Mouse (Mus musculus) midbrain, embryonic 12.5 days (tissue): Measurements from ENCODE around the gene Vopp1. TPM values are rescaled to one million over a fixed set of nuclear protein-coding genes. Genes with fewer than 3 reads are reported as not detected.
"Not testable (repeated sequence)": the region's sequence is repeated elsewhere in the genome, so short reads cannot be mapped to it uniquely, and the experiment has no call there.

ENCODE experiments used
- ATAC-seq: fragments of 200-750 bp; cut with Nextera tagmentation; 2 replicates; pipeline ENCODE4 v1.8.0; 2017; ENCODE audit warnings: low read depth, moderate TSS enrichment, moderate library complexity; ENCODE audit not compliant: low FRiP score
- H3K27ac ChIP-seq: fragments of 300-500 bp; sonication (generic); replicated peaks from 2 replicates; pipeline ENCODE4 v1.5.1; 2016; ENCODE audit warnings: mild to moderate bottlenecking
- H3K27me3 ChIP-seq: fragments of 300-500 bp; sonication (generic); 2 replicates; pipeline ENCODE4 v1.6.1; 2016; ENCODE audit warnings: mild to moderate bottlenecking
- H3K36me3 ChIP-seq: fragments of 300-500 bp; sonication (generic); 2 replicates; pipeline ENCODE4 v1.6.1; 2016
- H3K4me1 ChIP-seq: fragments of 300-500 bp; sonication (generic); 2 replicates; pipeline ENCODE4 v1.6.1; 2016
- H3K4me2 ChIP-seq: fragments of 300-500 bp; sonication (generic); replicated peaks from 2 replicates; pipeline ENCODE4 v1.6.1; 2016; ENCODE audit warnings: mild to moderate bottlenecking, moderate library complexity
- H3K4me3 ChIP-seq: fragments of 300-500 bp; sonication (generic); 2 replicates; pipeline ENCODE4 v1.5.1; 2016; ENCODE audit warnings: mild to moderate bottlenecking
- H3K9ac ChIP-seq: fragments of 300-500 bp; sonication (generic); replicated peaks from 2 replicates; pipeline ENCODE4 v1.6.1; 2016; ENCODE audit warnings: mild to moderate bottlenecking, moderate library complexity
- H3K9me3 ChIP-seq: fragments of 300-500 bp; sonication (generic); 2 replicates; pipeline ENCODE4 v1.6.1; 2016; ENCODE audit warnings: mild to moderate bottlenecking
- WGBS: fragments of 180-500 bp; shearing (Covaris S2); methylation state at CpG from one replicate; pipeline ENCODE4 v1.1.7; 2016; 5-methylcytosine and 5-hydroxymethylcytosine counted together
- polyA plus RNA-seq: library from polyadenylated mRNA; unstranded; fragments of >200 nt; fragmentation: Nextera tagmentation; extraction: Ambion mirVana; gene quantifications from 2 replicates; pipeline ENCODE4 v1.2.1, GENCODE M21; 2016

The Vopp1 gene
- polyA plus RNA-seq, result 99.5 and 107 TPM in 2 replicates

DNA sequence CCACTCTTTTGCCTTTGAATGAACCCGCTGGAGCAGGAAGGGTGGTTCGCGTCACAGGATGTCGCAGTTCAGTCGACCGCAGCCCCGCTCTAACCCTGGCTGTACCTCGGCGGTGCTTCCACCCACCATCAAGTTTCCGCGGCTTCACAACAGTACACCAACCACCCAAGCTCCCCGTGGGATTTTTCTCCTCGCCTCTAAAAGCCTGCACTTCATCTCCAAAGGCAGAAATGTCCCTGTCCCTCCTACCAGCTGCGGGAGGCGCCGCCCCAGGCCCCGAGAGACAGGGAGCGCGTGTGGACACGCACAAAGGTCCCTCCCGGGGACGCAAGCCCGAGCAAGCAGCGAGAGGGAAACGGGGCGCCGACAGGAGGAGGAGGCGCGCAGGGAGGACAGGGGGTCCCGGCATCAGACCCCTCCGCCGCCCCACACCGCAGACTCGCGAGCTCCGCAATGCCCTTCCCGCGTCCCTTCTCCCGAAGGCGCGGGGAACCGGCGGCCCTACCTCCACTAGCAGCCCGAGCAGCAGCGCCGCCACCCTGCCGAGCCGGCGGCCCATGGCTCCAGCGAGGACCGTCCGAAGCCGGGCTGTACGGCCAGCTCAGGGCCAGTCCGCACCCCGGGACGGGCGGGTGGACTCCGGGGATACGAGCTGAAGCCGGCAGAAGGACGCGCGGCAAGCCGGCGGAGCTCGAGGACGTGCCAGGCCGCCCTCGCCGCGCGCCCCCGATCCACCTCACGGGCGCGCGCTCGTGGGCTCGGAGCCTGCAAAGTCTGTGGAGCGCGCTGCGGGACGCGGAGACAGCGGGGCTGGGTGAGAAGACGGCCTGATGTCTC is at the start of gene Vopp1:
Gene Vopp1 (minus strand): TSS at position 738 of the 837 bp plus-strand sequence.
- peak within 1 kb of the TSS; percentile 55 for H3K4me2 ChIP-seq
- peak; percentile 89 for ATAC-seq

DNA sequence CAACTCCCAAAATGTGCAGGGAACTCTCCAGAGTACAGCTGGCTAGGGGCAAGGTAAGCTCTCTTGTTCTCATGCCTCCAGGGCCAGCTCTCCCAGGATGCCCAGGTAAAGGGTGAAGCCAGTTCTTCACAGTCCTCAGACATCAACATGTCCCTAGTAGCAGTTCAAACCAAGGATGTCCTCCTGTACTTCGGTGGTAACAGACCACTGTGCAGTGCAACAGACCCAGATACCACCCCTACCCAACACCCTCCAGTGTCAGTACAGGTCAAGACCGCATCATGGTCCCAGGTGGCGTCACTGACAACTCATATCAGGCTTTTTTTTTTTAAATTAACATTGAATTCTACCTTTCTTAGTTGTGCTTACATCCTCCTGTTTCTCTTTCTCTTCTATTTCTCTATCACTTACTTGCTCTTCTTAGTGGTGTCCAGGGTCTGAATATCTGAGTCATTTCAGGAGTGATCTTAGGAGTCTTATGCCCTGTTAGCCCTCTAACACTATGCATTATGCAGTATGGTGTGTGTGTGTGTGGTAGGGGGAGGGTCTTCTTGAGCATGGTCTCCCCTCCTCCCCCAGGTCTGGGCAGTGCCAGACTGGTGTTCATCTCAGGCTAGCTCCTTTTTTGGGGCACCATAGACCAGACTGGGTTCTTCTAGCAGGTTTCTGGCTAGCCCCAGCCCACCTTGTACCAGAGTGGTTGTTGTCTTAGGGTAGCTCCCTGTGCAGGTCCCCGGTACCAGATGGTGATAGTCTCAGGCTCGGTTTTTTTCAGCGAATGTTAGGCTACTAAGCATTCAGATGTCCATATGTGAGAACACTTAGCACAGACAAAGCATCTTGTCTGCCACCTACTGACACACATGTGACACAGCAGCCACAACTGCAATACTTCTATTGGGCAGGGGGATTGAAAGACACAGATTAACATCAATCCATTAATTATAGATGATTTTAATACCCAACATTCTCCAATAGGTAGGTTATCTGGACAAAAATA is 34.4 kb upstream of the Vopp1 start:
- H3K9ac ChIP-seq, result 0 out of 2 replicates have a peak overlapping the region, but pooled peaks have one; percentile 29
- no peak overlapping the region for H3K27ac ChIP-seq
- WGBS, result 53% methylated on average over 6 of the region's 6 CpGs
- peak; percentile 95 for ATAC-seq
- H3K27me3 ChIP-seq, result no peaks in the 10 kb centered on the region
- peak overlapping the region; percentile 26 for H3K4me2 ChIP-seq
- no peaks in the 10 kb centered on the region for H3K9me3 ChIP-seq
- H3K4me3 ChIP-seq, result no peak overlapping the region
- H3K4me1 ChIP-seq, result no peaks in the 10 kb centered on the region
- no peaks in the 10 kb centered on the region for H3K36me3 ChIP-seq

More for the DNA sequence above, at the start of gene Vopp1:
- Histone ChIP-seq H3K27me3 (no peaks in the 10 kb centered on the region), H3K9me3 (no peaks in the 10 kb centered on the region), H3K9ac (peak within 1 kb of the TSS; percentile 96), H3K36me3 (no peaks in the 10 kb centered on the region), H3K4me3 (peak within 1 kb of the TSS; percentile 89), H3K27ac (peak within 1 kb of the TSS; percentile 93), H3K4me1 (peaks cover 16% of the 10 kb centered on the region)
- WGBS, result under 1% methylated on average over 87 of the region's 87 CpGs

DNA sequence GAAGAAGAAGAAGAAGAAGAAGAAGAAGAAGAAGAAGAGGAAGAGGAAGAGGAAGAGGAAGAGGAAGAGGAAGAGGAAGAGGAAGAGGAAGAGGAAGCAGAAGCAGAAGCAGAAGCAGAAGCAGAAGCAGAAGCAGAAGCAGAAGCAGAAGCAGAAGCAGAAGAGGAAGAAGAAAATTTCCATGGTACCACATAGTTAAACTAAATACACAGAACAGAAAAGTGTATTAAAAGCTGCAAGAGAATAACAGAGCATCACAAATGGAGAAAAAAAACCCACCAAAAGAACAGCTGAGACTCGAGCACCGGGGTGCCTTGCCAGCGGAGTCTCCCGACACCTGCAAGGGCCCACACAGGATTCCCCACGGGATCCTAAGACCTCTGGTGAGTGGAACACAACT is 26.2 kb upstream of the Vopp1 start:
- H3K4me1 ChIP-seq, H3K4me3 ChIP-seq, H3K36me3 ChIP-seq, H3K9me3 ChIP-seq, H3K27ac ChIP-seq, ATAC-seq, H3K9ac ChIP-seq, H3K4me2 ChIP-seq, H3K27me3 ChIP-seq: not testable (repeated sequence)
- 92% methylated on average over 5 of the region's 5 CpGs for WGBS

DNA sequence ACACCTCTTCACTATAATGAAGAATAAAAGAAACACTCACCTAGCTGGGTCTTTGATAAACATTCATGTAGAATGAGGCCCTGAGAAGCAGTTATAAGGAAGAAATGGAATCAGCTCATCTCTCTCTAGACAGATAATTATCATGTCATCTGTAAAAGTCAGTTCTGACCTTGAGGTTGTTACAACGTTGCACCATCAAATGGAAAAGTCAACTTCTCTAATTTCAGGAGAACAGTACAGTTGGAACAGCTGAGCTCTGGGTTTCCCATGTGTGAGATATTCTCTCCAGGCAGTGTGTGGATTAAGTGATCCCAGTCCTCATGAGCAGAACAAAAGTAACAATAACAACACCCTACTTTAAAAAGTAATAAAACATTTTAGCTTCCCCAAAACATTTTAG is 25.3 kb upstream of the Vopp1 start, which contains the start of gene Vmn1r21:
Gene Vmn1r21 (minus strand): TSS at position 58 of the 400 bp plus-strand sequence.
- Histone ChIP-seq H3K27me3 (no peaks in the 10 kb centered on the region), H3K27ac (no peak within 1 kb of the TSS), H3K4me1 (no peaks in the 10 kb centered on the region), H3K9ac (no peak within 1 kb of the TSS), H3K36me3 (no peaks in the 10 kb centered on the region), H3K4me3 (no peak within 1 kb of the TSS), H3K4me2 (no peak within 1 kb of the TSS), H3K9me3 (no peaks in the 10 kb centered on the region)
- ATAC-seq, result no peak
- 78% methylated on average over 1 of the region's 1 CpGs for WGBS

DNA sequence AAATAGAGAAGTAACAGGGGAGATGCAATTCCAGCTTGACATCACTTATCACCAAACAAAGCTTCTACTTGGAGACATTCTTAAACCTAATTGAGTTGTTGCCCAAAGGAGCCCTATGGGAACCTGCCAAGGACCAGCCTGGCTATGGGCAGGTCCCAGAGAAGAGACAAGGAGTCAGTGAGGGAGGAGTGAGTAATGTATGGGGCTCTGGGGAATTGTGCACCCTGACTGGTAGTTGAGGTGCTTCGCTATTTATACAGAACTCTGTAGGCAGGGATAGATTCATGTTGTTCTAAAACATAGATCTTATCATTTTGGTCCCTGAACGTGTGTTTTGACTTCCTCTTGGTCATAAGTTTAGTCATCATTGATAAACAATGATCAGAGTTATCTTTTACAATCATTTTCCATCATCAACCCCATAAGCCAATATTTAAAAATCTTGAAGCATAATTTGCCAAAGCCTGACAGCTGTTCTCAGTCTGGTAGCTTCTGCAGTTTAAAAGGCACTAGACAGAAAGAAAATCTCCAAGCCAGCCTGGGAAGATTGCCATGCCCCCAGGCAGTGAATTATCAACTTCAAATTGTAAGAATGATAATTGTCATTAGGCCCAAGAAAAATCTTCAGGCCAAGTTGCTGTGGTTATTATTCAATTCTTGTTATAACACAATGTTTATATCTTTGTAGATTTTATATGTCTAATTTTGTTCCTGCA is 14.9 kb upstream of the Vopp1 start:
- Histone ChIP-seq H3K27me3 (no peaks in the 10 kb centered on the region), H3K4me1 (no peaks in the 10 kb centered on the region), H3K9me3 (no peaks in the 10 kb centered on the region), H3K27ac (no peak overlapping the region), H3K9ac (no peak overlapping the region), H3K4me2 (no peak overlapping the region), H3K4me3 (no peak overlapping the region), H3K36me3 (no peaks in the 10 kb centered on the region)
- 82% methylated on average over 2 of the region's 2 CpGs for WGBS
- no peak for ATAC-seq

DNA sequence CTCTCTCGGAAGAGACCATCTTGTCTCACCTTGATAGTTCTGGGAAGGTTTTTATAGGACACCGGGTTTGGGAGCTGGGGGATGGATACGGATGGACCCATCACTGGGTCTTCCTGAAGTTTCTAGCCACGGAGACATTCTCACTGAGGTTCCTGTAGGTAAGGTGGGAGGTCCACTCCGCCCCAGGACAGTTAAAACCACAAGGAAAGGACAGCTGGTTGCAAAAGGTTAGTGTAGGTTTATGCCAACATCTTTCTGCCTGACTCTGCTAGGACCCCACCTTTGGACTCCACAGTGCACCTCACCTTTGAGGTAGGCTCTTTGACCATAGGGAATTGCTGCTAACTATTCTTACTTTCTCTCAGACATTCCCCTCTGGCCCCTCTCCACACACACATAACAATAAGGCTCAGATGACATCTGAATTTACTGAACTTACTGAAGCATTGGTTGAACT is 328 bp upstream of the Vopp1 start:
- no peak; the same call in 1 of the 2 replicates for ATAC-seq
- no peaks in the 10 kb centered on the region for H3K36me3 ChIP-seq
- peak overlapping the region; percentile 89 for H3K4me3 ChIP-seq
- peak overlapping the region; percentile 93 for H3K27ac ChIP-seq
- H3K4me2 ChIP-seq, result peak overlapping the region; percentile 55
- WGBS, result 6% methylated on average over 5 of the region's 5 CpGs
- H3K9ac ChIP-seq, result peak overlapping the region; percentile 96
- no peaks in the 10 kb centered on the region for H3K27me3 ChIP-seq
- H3K9me3 ChIP-seq, result no peaks in the 10 kb centered on the region
- H3K4me1 ChIP-seq, result peaks cover 16% of the 10 kb centered on the region

DNA sequence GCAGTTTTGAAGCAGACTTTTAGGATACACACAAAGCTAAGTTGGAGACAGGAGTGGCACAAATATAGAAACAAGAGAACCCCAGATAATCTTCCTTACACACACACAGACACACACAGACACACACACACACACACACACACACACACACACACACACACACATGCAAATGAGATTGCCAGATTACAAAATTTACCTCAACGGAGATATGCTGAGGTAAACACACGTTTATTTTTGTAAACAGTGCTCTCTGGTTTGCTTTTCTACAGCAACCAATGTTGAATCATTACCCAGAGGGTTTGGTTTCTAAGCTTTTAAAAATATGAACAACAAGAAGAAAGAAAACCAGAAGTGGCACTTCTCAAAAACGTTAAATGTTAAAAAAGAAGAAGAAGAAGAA is 1.5 kb downstream of the Vopp1 start:
- Histone ChIP-seq H3K36me3 (no peaks in the 10 kb centered on the region), H3K4me1 (peaks cover 16% of the 10 kb centered on the region), H3K9me3 (no peaks in the 10 kb centered on the region), H3K27me3 (no peaks in the 10 kb centered on the region), H3K9ac (peak overlapping the region; percentile 46; the same call in 1 of the 2 replicates), H3K4me3 (peak overlapping the region; percentile 89; the same call in 1 of the 2 replicates), H3K27ac (no peak overlapping the region), H3K4me2 (peak overlapping the region; percentile 55)
- ATAC-seq, result no peak
- 55% methylated on average over 3 of the region's 3 CpGs for WGBS

DNA sequence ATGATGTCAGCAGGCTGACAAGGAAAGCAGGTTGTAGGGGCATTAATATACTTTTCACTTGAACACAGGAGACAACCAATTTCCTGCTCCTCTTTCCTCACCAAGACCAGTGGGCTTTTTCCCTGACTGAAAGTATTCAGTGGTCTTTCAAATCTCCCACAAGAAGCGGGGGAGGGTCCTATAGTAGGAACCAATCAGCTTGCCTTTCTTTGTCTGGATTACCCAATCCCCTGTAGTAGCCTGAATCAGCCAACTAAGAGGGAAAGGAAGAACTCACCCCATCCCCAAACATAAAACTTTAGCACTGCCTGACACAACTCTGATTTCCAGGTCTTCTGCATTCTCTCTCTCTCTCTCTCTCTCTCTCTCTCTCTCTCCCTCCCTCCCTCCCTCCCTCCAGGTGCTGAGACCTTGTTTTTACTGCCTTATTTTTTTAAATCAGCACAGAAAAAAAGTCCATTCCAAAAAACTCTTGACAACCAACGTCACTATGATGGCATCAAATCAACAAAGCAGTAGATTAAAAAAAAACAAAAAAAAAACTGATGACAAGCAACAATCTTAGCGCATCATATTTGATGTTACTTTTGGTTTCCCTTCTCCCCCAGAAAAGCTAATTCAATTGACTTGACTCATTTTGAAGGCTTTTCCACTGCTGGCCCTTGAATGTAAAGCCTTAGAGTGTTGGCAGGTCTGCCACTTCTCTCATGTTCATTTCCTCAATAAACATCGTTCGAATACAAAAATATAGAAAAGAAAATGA is 2.1 kb downstream of the Vopp1 start:
- peak overlapping the region; percentile 89; the same call in 1 of the 2 replicates for H3K4me3 ChIP-seq
- H3K27me3 ChIP-seq, result no peaks in the 10 kb centered on the region
- H3K4me2 ChIP-seq, result peak overlapping the region; percentile 55
- H3K9me3 ChIP-seq, result no peaks in the 10 kb centered on the region
- no peaks in the 10 kb centered on the region for H3K36me3 ChIP-seq
- no peak overlapping the region for H3K27ac ChIP-seq
- WGBS, result 68% methylated on average over 5 of the region's 5 CpGs
- H3K9ac ChIP-seq, result no peak overlapping the region
- ATAC-seq, result peak; percentile 72
- peaks cover 16% of the 10 kb centered on the region for H3K4me1 ChIP-seq

DNA sequence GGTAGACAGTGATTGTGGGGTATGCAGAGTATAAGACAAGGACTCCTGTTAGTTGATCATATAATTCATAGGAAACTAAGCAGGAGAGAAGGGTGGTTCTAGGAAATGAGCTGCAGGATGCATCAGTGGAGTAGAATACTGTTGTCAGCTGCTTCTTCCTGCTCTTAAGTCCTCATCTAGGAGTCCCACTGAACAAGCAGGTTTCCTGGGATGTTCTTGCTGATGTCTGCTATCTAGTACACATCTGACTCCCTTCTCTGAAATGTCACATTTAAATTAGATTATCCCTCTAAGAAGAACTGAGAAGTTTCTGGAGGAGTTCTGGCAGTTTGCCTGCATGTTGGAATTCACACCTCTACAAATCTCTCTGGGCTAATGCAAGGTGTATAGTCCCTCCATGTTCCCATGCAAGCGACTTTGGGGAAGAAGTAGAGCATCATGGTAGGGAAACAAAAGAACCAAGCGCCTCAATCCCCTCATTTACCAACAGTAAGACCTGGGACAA is 10.5 kb downstream of the Vopp1 start:
- no peak for ATAC-seq
- Histone ChIP-seq H3K4me3 (no peak overlapping the region), H3K9me3 (no peaks in the 10 kb centered on the region), H3K27me3 (no peaks in the 10 kb centered on the region), H3K27ac (no peak overlapping the region), H3K4me1 (no peaks in the 10 kb centered on the region), H3K9ac (no peak overlapping the region), H3K36me3 (no peaks in the 10 kb centered on the region), H3K4me2 (no peak overlapping the region)
- WGBS, result 78% methylated on average over 2 of the region's 2 CpGs

DNA sequence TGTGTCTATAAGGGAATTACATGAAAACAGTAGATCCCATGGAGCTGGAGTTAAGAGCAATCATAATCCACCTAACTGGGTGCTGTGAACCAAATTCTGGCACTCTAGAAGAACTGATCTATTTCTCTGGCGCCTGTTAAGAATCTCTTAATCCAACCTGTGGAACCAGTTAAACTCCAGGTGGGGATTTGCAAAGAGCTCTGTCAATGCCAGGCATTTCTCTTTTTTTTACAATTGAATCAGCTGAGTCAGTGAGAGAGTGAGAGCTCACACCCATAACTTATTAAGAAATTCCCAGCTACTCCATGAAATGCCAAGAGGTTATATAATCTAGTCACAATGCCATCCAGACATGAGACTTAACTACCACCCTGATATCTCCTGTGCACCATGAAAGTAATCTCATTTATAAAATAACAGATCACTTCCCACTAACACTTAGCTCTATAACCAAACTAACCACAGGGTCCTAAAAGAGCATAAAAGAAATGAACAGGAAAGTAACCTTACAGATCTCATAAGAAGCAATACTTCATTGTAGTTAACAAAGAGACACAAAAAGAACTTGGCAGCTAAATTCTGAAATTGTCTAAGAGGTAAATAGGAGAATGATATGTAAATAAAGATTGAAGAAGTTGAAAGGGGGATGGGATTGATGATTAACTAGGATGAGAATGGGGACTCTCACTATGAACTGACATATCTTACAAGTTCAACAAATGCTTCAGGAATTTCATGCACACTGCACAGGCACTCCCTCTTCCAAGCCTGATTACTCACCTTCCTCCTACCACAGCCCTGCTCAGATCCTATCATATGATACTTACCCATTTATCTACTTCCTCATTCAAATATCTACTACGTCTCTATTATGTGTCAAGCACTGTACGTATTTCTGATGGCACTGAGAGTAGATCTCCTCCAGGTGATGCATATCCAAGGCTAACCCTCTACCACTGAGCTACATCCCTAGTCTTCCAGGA is 12.9 kb downstream of the Vopp1 start:
- Histone ChIP-seq H3K4me3 (no peak overlapping the region), H3K27ac (no peak overlapping the region), H3K4me2 (no peak overlapping the region), H3K9ac (no peak overlapping the region), H3K27me3 (no peaks in the 10 kb centered on the region), H3K4me1 (no peaks in the 10 kb centered on the region), H3K36me3 (no peaks in the 10 kb centered on the region), H3K9me3 (no peaks in the 10 kb centered on the region)
- 90% methylated on average over 3 of the region's 3 CpGs for WGBS
- no peak for ATAC-seq
